Mouse (Mus musculus) skeletal muscle tissue, postnatal 0 days (tissue): Measurements from ENCODE around the gene Cdc34b. TPM values are rescaled to one million over a fixed set of nuclear protein-coding genes. Genes with fewer than 3 reads are reported as not detected.

ENCODE experiments used
- polyA plus RNA-seq: library from polyadenylated mRNA; unstranded; fragments of >200 nt; fragmentation: Nextera tagmentation; extraction: Ambion mirVana; gene quantifications from 2 replicates; pipeline ENCODE4 v1.2.1, GENCODE M21; 2015

Cdc34b gene
- polyA plus RNA-seq: 0.12 and 0.18 TPM in 2 replicates

GRCm38 (mm10) chr11:94741732-94742272 is at the start of gene Cdc34b:
TSS of gene Cdc34b (plus strand) at chr11:94741782.

GRCm38 (mm10) chr11:94704472-94704871 is 37.1 kb upstream of the Cdc34b start, which contains the start of gene Gm11541:
TSS of gene Gm11541 (minus strand) at chr11:94704499.

GRCm38 (mm10) chr11:94782603-94783002 is 41.0 kb downstream of the Cdc34b start, which contains the start of gene Tmem92:
TSS of gene Tmem92 (minus strand) at chr11:94782703.

Other genes with a start within 250 kb of the Cdc34b start
- 0.55 and 1.5 TPM in 2 replicates for gene Epn3, start 241.8 kb upstream of the Cdc34b start, polyA plus RNA-seq
- 0.06 and 0.12 TPM in 2 replicates for gene Mycbpap, start 220.0 kb upstream of the Cdc34b start, polyA plus RNA-seq
- gene Rsad1, start 192.5 kb upstream of the Cdc34b start, polyA plus RNA-seq: 2.3 and 2.5 TPM in 2 replicates
- 0.17 and 5.2 TPM in 2 replicates for gene Chad, start 176.7 kb upstream of the Cdc34b start, polyA plus RNA-seq
- 1.9 and 2.2 TPM in 2 replicates for gene Acsf2, start 139.9 kb upstream of the Cdc34b start, polyA plus RNA-seq
- gene Lrrc59, start 112.0 kb upstream of the Cdc34b start, polyA plus RNA-seq: 47.9 and 71.0 TPM in 2 replicates
- 116 and 125 TPM in 2 replicates for gene Mrpl27, start 88.0 kb upstream of the Cdc34b start, polyA plus RNA-seq
- 1.9 and 2.4 TPM in 2 replicates for gene Eme1, start 87.8 kb upstream of the Cdc34b start, polyA plus RNA-seq
- gene Xylt2, start 64.3 kb upstream of the Cdc34b start, polyA plus RNA-seq: 7.1 and 8.7 TPM in 2 replicates
- not detected in 2 replicates for gene Gm11541, start 37.3 kb upstream of the Cdc34b start, polyA plus RNA-seq
- gene Tmem92, start 40.9 kb downstream of the Cdc34b start, polyA plus RNA-seq: not detected in 2 replicates
- 1,518 and 2,228 TPM in 2 replicates for gene Col1a1, start 194.4 kb downstream of the Cdc34b start, polyA plus RNA-seq
- gene Hils1, start 225.8 kb downstream of the Cdc34b start, polyA plus RNA-seq: 0.46 TPM in 1 of 2 replicates, not detected in the other
- gene Sgca, start 234.5 kb downstream of the Cdc34b start, polyA plus RNA-seq: 138 and 183 TPM in 2 replicates
- 3.9 and 5.8 TPM in 2 replicates for gene Ppp1r9b, start 249.3 kb downstream of the Cdc34b start, polyA plus RNA-seq